Mouse (Mus musculus): Measurements from ENCODE around the gene Fam120a. TPM values are rescaled to one million over a fixed set of nuclear protein-coding genes. Genes with fewer than 3 reads are reported as not detected.

Gene Fam120a
- polyA plus RNA-seq, 1 experiment from 2014 or later: 22.8 TPM

DNA sequence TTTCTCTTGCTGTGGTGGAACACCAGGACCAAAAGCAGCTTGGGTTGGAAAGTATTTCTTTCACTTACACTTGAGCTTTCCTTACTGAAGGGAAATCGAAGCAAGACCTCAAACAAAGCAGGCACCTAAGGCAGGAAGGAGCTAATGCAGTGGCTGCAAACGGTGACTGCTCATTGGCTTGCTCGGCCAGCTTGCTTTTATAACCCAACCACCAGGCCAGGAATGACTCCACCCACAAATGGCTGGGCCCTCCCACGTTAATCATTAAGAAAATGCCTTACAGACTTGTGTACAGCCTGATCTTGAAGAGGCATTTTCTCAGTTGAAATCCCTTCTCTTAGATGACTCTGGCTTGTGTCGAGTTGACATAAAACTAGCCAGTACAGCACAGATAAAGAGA, 3.2 kb upstream of the Fam120a start:
- Histone ChIP-seq H3K4me2 (ENCODE audit: low read depth, low read length) (no peak overlapping the region), H3K4me1 (replicated peaks; ENCODE audit: control insufficient read depth, insufficient read depth, low read length) (peaks cover 10% of the 10 kb centered on the region), H3K9me3 (ENCODE audit: control insufficient read depth, low read length) (no peaks in the 10 kb centered on the region), H3K27me3 (ENCODE audit: control insufficient read depth, insufficient read depth, low read depth, low read length) (no peaks in the 10 kb centered on the region), H3K4me3 (ENCODE audit: low read length) (no peak overlapping the region), H3K27ac (ENCODE audit: low read length) (no peak overlapping the region), H3K9ac (ENCODE audit: low read length) (no peak overlapping the region), H3K36me3 (ENCODE audit: control insufficient read depth, insufficient read depth, low read length) (0 out of 2 replicates have a peak, but pooled peaks cover 2% of the 10 kb centered on the region)
- ATAC-seq (ENCODE audit: low read depth): no peak
- 53% methylated on average over 5 of the region's 5 CpGs for WGBS

DNA sequence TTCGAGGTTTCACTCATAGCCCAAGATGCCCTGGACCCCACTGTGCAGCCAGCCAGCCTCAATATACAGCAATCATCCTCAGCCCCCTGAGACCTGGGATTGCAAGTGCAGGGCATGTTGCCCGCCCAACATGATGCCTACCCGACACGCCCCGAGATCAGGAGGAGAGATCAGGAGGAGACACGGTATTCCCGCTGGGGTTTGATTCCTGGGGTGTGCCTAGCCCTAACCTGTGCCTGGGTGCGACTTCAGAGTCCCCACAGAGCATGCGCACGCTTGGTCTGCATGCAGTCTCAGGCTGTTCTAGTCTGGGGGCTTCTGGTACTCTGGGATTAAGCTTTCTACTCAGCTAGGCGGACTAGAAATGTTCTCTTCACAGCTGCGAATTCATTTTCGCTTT, 2.7 kb upstream of the Fam120a start:
- Histone ChIP-seq H3K4me3 (ENCODE audit: low read length) (no peak overlapping the region), H3K36me3 (ENCODE audit: control insufficient read depth, insufficient read depth, low read length) (0 out of 2 replicates have a peak, but pooled peaks cover 2% of the 10 kb centered on the region), H3K27ac (ENCODE audit: low read length) (0 out of 2 replicates have a peak overlapping the region, but pooled peaks have one; percentile 17), H3K27me3 (ENCODE audit: control insufficient read depth, insufficient read depth, low read depth, low read length) (no peaks in the 10 kb centered on the region), H3K4me2 (ENCODE audit: low read depth, low read length) (no peak overlapping the region), H3K4me1 (replicated peaks; ENCODE audit: control insufficient read depth, insufficient read depth, low read length) (peaks cover 10% of the 10 kb centered on the region), H3K9me3 (ENCODE audit: control insufficient read depth, low read length) (no peaks in the 10 kb centered on the region), H3K9ac (ENCODE audit: low read length) (no peak overlapping the region)
- 83% methylated on average over 13 of the region's 13 CpGs for whole genome bisulfite sequencing
- ATAC-seq (ENCODE audit: low read depth): no peak

DNA sequence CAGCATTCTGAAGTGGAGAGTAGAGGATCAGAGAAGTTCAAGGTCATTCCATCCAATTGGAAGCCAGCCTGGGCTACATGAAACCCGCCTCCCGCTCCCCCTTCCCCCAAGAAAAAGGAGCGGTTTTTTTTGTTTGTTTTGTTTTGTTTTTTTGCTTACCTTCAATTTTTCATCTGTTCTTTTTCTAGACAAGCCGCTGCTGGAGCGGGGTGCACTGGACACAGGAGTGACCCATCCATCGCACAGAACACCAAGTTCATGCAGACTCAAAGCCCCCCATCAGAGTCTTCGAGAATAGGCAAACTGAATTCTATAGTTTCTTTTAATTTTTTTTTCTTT, 902 bp upstream of the Fam120a start:
- no peak for ATAC-seq (ENCODE audit: low read depth)
- Histone ChIP-seq H3K27me3 (ENCODE audit: control insufficient read depth, insufficient read depth, low read depth, low read length) (no peaks in the 10 kb centered on the region), H3K9me3 (ENCODE audit: control insufficient read depth, low read length) (no peaks in the 10 kb centered on the region), H3K4me3 (ENCODE audit: low read length) (peak overlapping the region; percentile 98), H3K4me2 (ENCODE audit: low read depth, low read length) (peak overlapping the region; percentile 69), H3K27ac (ENCODE audit: low read length) (peak overlapping the region; percentile 98), H3K9ac (ENCODE audit: low read length) (peak overlapping the region; percentile 78), H3K4me1 (replicated peaks; ENCODE audit: control insufficient read depth, insufficient read depth, low read length) (peaks cover 22% of the 10 kb centered on the region), H3K36me3 (ENCODE audit: control insufficient read depth, insufficient read depth, low read length) (0 out of 2 replicates have a peak, but pooled peaks cover 2% of the 10 kb centered on the region)
- 4% methylated on average over 7 of the region's 7 CpGs for WGBS

DNA sequence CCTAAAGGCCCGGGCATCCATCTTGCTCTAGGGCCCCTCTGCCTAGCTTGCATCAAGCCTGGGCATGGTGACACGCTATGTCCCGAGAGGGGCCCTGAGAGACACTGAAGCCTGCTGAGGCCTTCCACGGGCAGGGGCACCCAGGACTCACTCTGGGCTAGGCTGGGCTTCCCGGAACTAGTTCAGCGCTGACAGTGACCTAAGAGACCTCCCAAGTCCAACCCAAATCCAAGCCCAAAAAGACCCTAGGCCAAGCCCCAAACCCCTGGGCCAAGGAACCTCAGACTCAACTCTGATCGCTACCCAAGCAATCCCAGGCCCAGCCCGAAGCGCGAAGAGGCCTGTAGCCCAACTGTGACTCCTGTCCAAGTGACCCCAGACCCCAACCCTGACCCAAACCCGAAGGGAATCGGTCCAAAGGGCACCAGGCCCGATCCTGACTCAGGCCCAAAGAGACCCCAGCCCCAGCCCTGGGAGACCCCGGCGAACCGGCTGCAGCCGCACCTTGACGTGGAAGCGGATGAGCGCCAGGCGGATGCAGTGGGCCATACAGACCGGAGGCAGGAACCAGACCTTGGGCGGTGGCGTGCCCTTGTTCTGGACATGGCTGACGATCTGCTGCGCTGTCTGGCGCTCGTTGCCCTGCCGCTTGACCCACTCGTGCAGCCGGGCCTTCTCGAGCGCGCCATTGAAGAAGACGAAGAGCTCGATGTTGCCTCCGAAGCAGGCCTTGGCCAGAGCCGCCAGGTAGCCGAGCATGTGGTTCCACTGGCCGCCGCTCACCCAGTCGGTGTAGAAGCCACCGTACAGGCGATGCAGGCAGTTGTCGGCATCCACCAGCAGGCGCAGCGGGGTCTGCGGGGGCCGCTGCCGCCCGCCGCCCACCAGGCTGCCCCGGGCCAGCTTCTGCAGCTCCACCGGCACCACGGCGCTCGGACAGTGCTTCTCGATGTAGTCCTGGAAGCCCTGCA, 681 bp downstream of the Fam120a start:
- H3K9ac ChIP-seq (ENCODE audit: low read length): peak overlapping the region; percentile 78
- H3K4me3 ChIP-seq (ENCODE audit: low read length): peak overlapping the region; percentile 98
- no peaks in the 10 kb centered on the region for H3K9me3 ChIP-seq (ENCODE audit: control insufficient read depth, low read length)
- peak overlapping the region; percentile 79 for H3K4me2 ChIP-seq (ENCODE audit: low read depth, low read length)
- WGBS: under 1% methylated on average over 51 of the region's 58 CpGs
- 0 out of 2 replicates have a peak, but pooled peaks cover 2% of the 10 kb centered on the region for H3K36me3 ChIP-seq (ENCODE audit: control insufficient read depth, insufficient read depth, low read length)
- peaks cover 27% of the 10 kb centered on the region for H3K4me1 ChIP-seq (replicated peaks; ENCODE audit: control insufficient read depth, insufficient read depth, low read length)
- H3K27me3 ChIP-seq (ENCODE audit: control insufficient read depth, insufficient read depth, low read depth, low read length): no peaks in the 10 kb centered on the region
- peak overlapping the region; percentile 98 for H3K27ac ChIP-seq (ENCODE audit: low read length)
- peak; percentile 13 for ATAC-seq (ENCODE audit: low read depth)

DNA sequence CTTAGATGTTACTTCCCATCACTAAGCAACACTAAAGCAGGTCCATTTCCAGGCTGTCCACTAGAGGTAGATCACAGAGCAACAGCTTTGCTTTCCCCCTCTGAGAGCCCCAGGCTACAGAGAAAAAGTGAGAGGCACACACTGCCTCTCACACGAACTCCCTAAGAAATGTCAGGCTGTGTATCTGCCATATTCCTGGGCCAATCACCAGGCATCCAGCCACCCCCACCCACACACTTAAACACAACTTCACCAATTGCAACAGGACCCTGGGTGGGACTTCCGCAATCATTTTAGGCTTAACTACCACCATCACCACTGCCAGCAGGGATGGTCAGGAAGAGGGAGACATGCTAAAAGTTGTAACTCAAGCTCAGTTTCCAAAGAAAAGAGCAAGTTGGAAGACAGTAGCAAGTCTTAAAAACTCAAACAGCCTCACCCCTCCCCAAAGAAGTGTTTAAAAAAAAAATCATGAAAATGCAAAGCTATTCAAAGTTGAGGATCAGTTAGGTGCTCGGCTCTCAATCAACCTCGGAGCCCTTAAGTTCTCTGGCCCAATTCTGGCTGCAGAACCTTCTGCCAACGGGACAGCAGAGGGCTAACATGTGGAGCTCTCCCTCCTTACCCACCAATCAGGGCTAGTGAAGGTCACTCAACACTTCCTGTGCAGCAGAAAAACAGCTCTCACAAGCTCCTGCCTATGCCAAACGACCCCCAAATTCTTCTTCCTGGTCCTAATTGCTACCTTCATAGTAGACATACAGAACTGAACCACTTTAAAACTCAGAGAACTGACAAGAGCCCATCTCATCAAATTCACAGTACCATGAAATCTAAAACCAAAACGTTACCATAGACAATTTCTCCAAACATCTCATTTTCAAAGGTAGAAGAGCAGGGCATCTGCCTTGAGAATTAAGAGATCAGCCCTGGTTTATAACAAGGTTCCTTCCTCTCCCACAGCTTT, 2.0 kb downstream of the Fam120a start:
- H3K27ac ChIP-seq (ENCODE audit: low read length): peak overlapping the region; percentile 98
- peaks cover 27% of the 10 kb centered on the region for H3K4me1 ChIP-seq (replicated peaks; ENCODE audit: control insufficient read depth, insufficient read depth, low read length)
- no peaks in the 10 kb centered on the region for H3K27me3 ChIP-seq (ENCODE audit: control insufficient read depth, insufficient read depth, low read depth, low read length)
- peak; percentile 56 for ATAC-seq (ENCODE audit: low read depth)
- no peaks in the 10 kb centered on the region for H3K36me3 ChIP-seq (ENCODE audit: control insufficient read depth, insufficient read depth, low read length)
- WGBS: 6% methylated on average over 7 of the region's 7 CpGs
- peak overlapping the region; percentile 78 for H3K9ac ChIP-seq (ENCODE audit: low read length)
- H3K4me2 ChIP-seq (ENCODE audit: low read depth, low read length): peak overlapping the region; percentile 79
- no peaks in the 10 kb centered on the region for H3K9me3 ChIP-seq (ENCODE audit: control insufficient read depth, low read length)
- peak overlapping the region; percentile 98 for H3K4me3 ChIP-seq (ENCODE audit: low read length)

DNA sequence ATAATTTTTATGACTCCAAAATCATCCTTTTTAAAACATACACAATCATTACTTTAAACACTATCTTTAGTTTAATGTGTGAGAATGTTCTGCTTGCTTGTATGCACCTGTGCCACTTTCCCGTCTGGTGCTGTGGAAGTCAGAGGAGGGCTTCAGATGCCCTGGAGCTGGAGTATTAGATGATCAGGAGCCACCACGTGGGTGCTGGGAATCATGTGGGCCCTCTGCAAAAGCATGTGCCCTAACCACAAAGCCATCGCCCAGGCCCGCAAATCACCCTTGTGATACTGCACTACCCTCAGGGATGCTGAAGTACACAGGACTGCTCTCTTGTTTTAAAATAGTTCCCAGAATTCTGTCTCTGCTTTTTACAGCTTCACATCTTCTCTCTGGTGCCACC, 3.0 kb downstream of the Fam120a start:
- Histone ChIP-seq H3K4me1 (replicated peaks; ENCODE audit: control insufficient read depth, insufficient read depth, low read length) (peaks cover 21% of the 10 kb centered on the region), H3K27me3 (ENCODE audit: control insufficient read depth, insufficient read depth, low read depth, low read length) (no peaks in the 10 kb centered on the region), H3K27ac (ENCODE audit: low read length) (no peak overlapping the region), H3K9me3 (ENCODE audit: control insufficient read depth, low read length) (no peaks in the 10 kb centered on the region), H3K4me2 (ENCODE audit: low read depth, low read length) (peak overlapping the region; percentile 79), H3K4me3 (ENCODE audit: low read length) (peak overlapping the region; percentile 98; the same call in 1 of the 2 replicates), H3K9ac (ENCODE audit: low read length) (peak overlapping the region; percentile 29), H3K36me3 (ENCODE audit: control insufficient read depth, insufficient read depth, low read length) (no peaks in the 10 kb centered on the region)
- WGBS: 75% methylated on average over 4 of the region's 4 CpGs
- no peak for ATAC-seq (ENCODE audit: low read depth)

DNA sequence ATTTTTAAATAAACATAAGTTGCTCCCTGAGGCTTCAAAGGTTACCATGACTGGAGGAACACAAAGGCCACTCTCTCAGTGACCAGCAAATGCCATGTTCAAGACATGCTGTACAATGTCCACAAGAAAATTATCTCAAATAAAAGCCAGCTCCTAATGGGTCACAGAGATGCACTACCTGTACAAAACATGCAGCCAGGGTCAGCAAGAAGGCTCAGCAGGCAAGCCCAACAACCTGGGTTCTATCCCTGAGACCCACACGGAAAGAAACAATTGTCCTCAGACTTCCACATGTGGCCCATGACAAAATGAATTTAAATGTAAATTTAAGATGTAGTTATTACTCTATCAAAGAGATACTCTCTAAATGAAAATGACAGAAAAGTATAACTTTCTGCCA, 4.7 kb downstream of the Fam120a start:
- Histone ChIP-seq H3K27ac (ENCODE audit: low read length) (no peak overlapping the region), H3K9ac (ENCODE audit: low read length) (no peak overlapping the region), H3K4me3 (ENCODE audit: low read length) (no peak overlapping the region), H3K27me3 (ENCODE audit: control insufficient read depth, insufficient read depth, low read depth, low read length) (no peaks in the 10 kb centered on the region), H3K9me3 (ENCODE audit: control insufficient read depth, low read length) (no peaks in the 10 kb centered on the region), H3K4me1 (replicated peaks; ENCODE audit: control insufficient read depth, insufficient read depth, low read length) (peaks cover 17% of the 10 kb centered on the region), H3K4me2 (ENCODE audit: low read depth, low read length) (no peak overlapping the region), H3K36me3 (ENCODE audit: control insufficient read depth, insufficient read depth, low read length) (no peaks in the 10 kb centered on the region)
- ATAC-seq (ENCODE audit: low read depth): no peak
- WGBS: 93% methylated on average over 1 of the region's 1 CpGs

DNA sequence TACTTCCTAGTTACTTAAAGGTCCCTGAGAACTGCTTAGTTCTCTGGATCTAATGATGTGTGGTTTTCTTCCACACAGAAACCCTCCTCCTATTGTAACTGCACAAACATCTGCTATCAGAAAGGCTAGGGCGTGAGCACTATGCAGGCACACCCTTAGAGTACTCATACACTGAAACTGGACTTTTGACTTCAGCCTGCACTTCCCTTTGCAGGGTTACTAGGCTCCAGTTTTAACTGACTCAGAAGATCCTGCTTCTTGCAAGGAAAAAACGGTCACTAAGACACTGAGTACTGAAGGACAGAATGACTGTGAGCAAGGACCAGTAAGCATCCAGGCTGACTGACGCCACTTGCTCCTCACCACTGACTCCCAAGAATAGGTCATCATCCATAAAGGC, 5.3 kb downstream of the Fam120a start:
- H3K4me3 ChIP-seq (ENCODE audit: low read length): no peak overlapping the region
- WGBS: 53% methylated on average over 3 of the region's 3 CpGs
- no peak for ATAC-seq (ENCODE audit: low read depth)
- no peak overlapping the region for H3K9ac ChIP-seq (ENCODE audit: low read length)
- no peaks in the 10 kb centered on the region for H3K9me3 ChIP-seq (ENCODE audit: control insufficient read depth, low read length)
- no peaks in the 10 kb centered on the region for H3K36me3 ChIP-seq (ENCODE audit: control insufficient read depth, insufficient read depth, low read length)
- no peak overlapping the region for H3K4me2 ChIP-seq (ENCODE audit: low read depth, low read length)
- peaks cover 17% of the 10 kb centered on the region for H3K4me1 ChIP-seq (replicated peaks; ENCODE audit: control insufficient read depth, insufficient read depth, low read length)
- H3K27me3 ChIP-seq (ENCODE audit: control insufficient read depth, insufficient read depth, low read depth, low read length): no peaks in the 10 kb centered on the region
- H3K27ac ChIP-seq (ENCODE audit: low read length): no peak overlapping the region; the same call in 1 of the 2 replicates

DNA sequence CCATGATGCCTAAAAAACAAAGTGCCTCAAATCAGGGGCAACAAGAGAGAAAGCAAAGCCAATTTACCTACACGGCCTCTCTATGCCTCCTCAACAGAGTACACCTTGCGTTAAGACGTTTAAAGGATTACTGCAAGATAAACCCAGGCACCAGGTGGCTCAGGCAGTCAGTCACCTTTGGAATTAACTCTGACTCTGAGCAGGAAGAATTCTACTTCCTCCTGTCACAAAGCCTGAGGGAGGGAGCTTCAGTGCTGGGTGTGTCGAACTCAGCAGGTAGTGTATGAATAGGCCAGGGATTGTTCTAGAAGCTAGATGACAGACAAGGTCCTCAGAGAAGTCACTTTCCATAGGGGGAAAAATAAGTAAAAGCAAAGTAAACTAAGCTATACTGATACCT, 9.2 kb downstream of the Fam120a start:
- H3K27me3 ChIP-seq (ENCODE audit: control insufficient read depth, insufficient read depth, low read depth, low read length): no peaks in the 10 kb centered on the region
- no peak overlapping the region for H3K9ac ChIP-seq (ENCODE audit: low read length)
- peaks cover 5% of the 10 kb centered on the region for H3K4me1 ChIP-seq (replicated peaks; ENCODE audit: control insufficient read depth, insufficient read depth, low read length)
- no peaks in the 10 kb centered on the region for H3K9me3 ChIP-seq (ENCODE audit: control insufficient read depth, low read length)
- no peak for ATAC-seq (ENCODE audit: low read depth)
- H3K27ac ChIP-seq (ENCODE audit: low read length): no peak overlapping the region
- no peaks in the 10 kb centered on the region for H3K36me3 ChIP-seq (ENCODE audit: control insufficient read depth, insufficient read depth, low read length)
- no peak overlapping the region for H3K4me2 ChIP-seq (ENCODE audit: low read depth, low read length)
- 57% methylated on average over 4 of the region's 4 CpGs for WGBS
- H3K4me3 ChIP-seq (ENCODE audit: low read length): no peak overlapping the region
